Mouse (Mus musculus): ENCODE measurements around the gene Slc38a2.

GRCm38 (mm10) chr15:96740091-96740490 is 40.6 kb upstream of the Slc38a2 start:
- TF ChIP-seq CTCF (IDR thresholded peaks at IDR 0.05; ENCODE audit: low read depth), result no peak
- no peak for TF ChIP-seq EP300 (IDR thresholded peaks at IDR 0.05; ENCODE audit: low read depth)
